Mouse (Mus musculus): ENCODE results near the gene Eif3k.

Eif3k gene

GRCm38 (mm10) chr7:28981651-28982273 is at the start of gene Eif3k, which contains the start of gene Map4k1:
Gene Eif3k (minus strand): TSS chr7:28981864.
Gene Map4k1 (plus strand): TSS chr7:28982050.
- Histone ChIP-seq H3K9me3 (ENCODE audit: low read length) (no peaks in the 10 kb centered on the region), H3K4me1 (replicated peaks; ENCODE audit: low read depth, low read length) (peaks cover 74% of the 10 kb centered on the region), H3K4me3 (replicated peaks; ENCODE audit: low read length) (peak within 1 kb of the TSS; percentile 91), H3K36me3 (ENCODE audit: insufficient read depth, low read length) (peaks cover 42% of the 10 kb centered on the region), H3K27me3 (ENCODE audit: insufficient read depth, low read length) (no peaks in the 10 kb centered on the region)
- no peak for TF ChIP-seq POU5F1 (IDR thresholded peaks at IDR 0.05; ENCODE audit: borderline replicate concordance, low read length)
- no peak for TF ChIP-seq NANOG (IDR thresholded peaks at IDR 0.05; ENCODE audit: borderline replicate concordance, low read length)
- TF ChIP-seq CTCF (conservative IDR thresholded peaks at IDR 0.05; ENCODE audit: low read length) = no peak

GRCm38 (mm10) chr7:29029690-29030656 is 48.3 kb upstream of the Eif3k start:
- Histone ChIP-seq H3K4me3 (replicated peaks; ENCODE audit: low read length) (peak overlapping the region; percentile 3; the same call in 1 of the 2 replicates), H3K36me3 (ENCODE audit: insufficient read depth, low read length) (peaks cover 6% of the 10 kb centered on the region), H3K4me1 (replicated peaks; ENCODE audit: low read depth, low read length) (peaks cover 43% of the 10 kb centered on the region), H3K27me3 (ENCODE audit: insufficient read depth, low read length) (no peaks in the 10 kb centered on the region), H3K9me3 (ENCODE audit: low read length) (no peaks in the 10 kb centered on the region)
- TF ChIP-seq CTCF (conservative IDR thresholded peaks at IDR 0.05; ENCODE audit: low read length) (no peak), NANOG (IDR thresholded peaks at IDR 0.05; ENCODE audit: borderline replicate concordance, low read length) (no peak)

- peaks cover 6% of the 10 kb centered on the region for H3K36me3 ChIP-seq (ENCODE audit: insufficient read depth, low read length)
- H3K9me3 ChIP-seq (ENCODE audit: low read length) = no peaks in the 10 kb centered on the region
- H3K4me3 ChIP-seq (replicated peaks; ENCODE audit: low read length) = peak overlapping the region; percentile 69
- no peak for TF ChIP-seq CTCF (conservative IDR thresholded peaks at IDR 0.05; ENCODE audit: low read length)
- TF ChIP-seq NANOG (IDR thresholded peaks at IDR 0.05; ENCODE audit: borderline replicate concordance, low read length) = no peak
- TF ChIP-seq POU5F1 (IDR thresholded peaks at IDR 0.05; ENCODE audit: borderline replicate concordance, low read length) = no peak
- H3K4me1 ChIP-seq (replicated peaks; ENCODE audit: low read depth, low read length) = peaks cover 53% of the 10 kb centered on the region
- H3K27me3 ChIP-seq (ENCODE audit: insufficient read depth, low read length) = no peaks in the 10 kb centered on the region
These were observed 47.1 kb upstream of the Eif3k start for GRCm38 (mm10) chr7:29028761-29029160.

- peak; percentile 55 for TF ChIP-seq CTCF (conservative IDR thresholded peaks at IDR 0.05; ENCODE audit: low read length)
- TF ChIP-seq NANOG (IDR thresholded peaks at IDR 0.05; ENCODE audit: borderline replicate concordance, low read length) = peak; percentile 21; the same call in 1 of the 2 replicates
- no peak for TF ChIP-seq POU5F1 (IDR thresholded peaks at IDR 0.05; ENCODE audit: borderline replicate concordance, low read length)
- no peaks in the 10 kb centered on the region for H3K9me3 ChIP-seq (ENCODE audit: low read length)
- H3K36me3 ChIP-seq (ENCODE audit: insufficient read depth, low read length) = peaks cover 11% of the 10 kb centered on the region
- peaks cover 60% of the 10 kb centered on the region for H3K4me1 ChIP-seq (replicated peaks; ENCODE audit: low read depth, low read length)
- H3K27me3 ChIP-seq (ENCODE audit: insufficient read depth, low read length) = peaks cover 4% of the 10 kb centered on the region
- H3K4me3 ChIP-seq (replicated peaks; ENCODE audit: low read length) = 0 out of 2 replicates have a peak overlapping the region, but pooled peaks have one; percentile 26
These were observed 45.1 kb upstream of the Eif3k start for GRCm38 (mm10) chr7:29026811-29027210.

GRCm38 (mm10) chr7:29026195-29026594 is 44.5 kb upstream of the Eif3k start:
- H3K4me1 ChIP-seq (replicated peaks; ENCODE audit: low read depth, low read length) = peaks cover 60% of the 10 kb centered on the region
- H3K9me3 ChIP-seq (ENCODE audit: low read length) = no peaks in the 10 kb centered on the region
- no peak for TF ChIP-seq CTCF (conservative IDR thresholded peaks at IDR 0.05; ENCODE audit: low read length)
- no peak for TF ChIP-seq NANOG (IDR thresholded peaks at IDR 0.05; ENCODE audit: borderline replicate concordance, low read length)
- no peak for TF ChIP-seq POU5F1 (IDR thresholded peaks at IDR 0.05; ENCODE audit: borderline replicate concordance, low read length)

GRCm38 (mm10) chr7:29025566-29025965 is 43.9 kb upstream of the Eif3k start:
- Histone ChIP-seq H3K4me1 (replicated peaks; ENCODE audit: low read depth, low read length) (peaks cover 60% of the 10 kb centered on the region), H3K9me3 (ENCODE audit: low read length) (no peaks in the 10 kb centered on the region), H3K4me3 (replicated peaks; ENCODE audit: low read length) (no peak overlapping the region), H3K36me3 (ENCODE audit: insufficient read depth, low read length) (peaks cover 7% of the 10 kb centered on the region), H3K27me3 (ENCODE audit: insufficient read depth, low read length) (peaks cover 13% of the 10 kb centered on the region)
- TF ChIP-seq POU5F1 (IDR thresholded peaks at IDR 0.05; ENCODE audit: borderline replicate concordance, low read length) (no peak), NANOG (IDR thresholded peaks at IDR 0.05; ENCODE audit: borderline replicate concordance, low read length) (no peak), CTCF (conservative IDR thresholded peaks at IDR 0.05; ENCODE audit: low read length) (no peak)

More at GRCm38 (mm10) chr7:29026195-29026594, 44.5 kb upstream of the Eif3k start:
- H3K27me3 ChIP-seq (ENCODE audit: insufficient read depth, low read length) = peaks cover 7% of the 10 kb centered on the region
- peak overlapping the region; percentile 26; the same call in 1 of the 2 replicates for H3K4me3 ChIP-seq (replicated peaks; ENCODE audit: low read length)
- peaks cover 11% of the 10 kb centered on the region for H3K36me3 ChIP-seq (ENCODE audit: insufficient read depth, low read length)

GRCm38 (mm10) chr7:29023514-29023913 is 41.9 kb upstream of the Eif3k start:
- peaks cover 5% of the 10 kb centered on the region; the same call in 1 of the 2 replicates for H3K36me3 ChIP-seq (ENCODE audit: insufficient read depth, low read length)
- peaks cover 54% of the 10 kb centered on the region for H3K4me1 ChIP-seq (replicated peaks; ENCODE audit: low read depth, low read length)
- peaks cover 31% of the 10 kb centered on the region for H3K27me3 ChIP-seq (ENCODE audit: insufficient read depth, low read length)
- peak overlapping the region; percentile 57 for H3K4me3 ChIP-seq (replicated peaks; ENCODE audit: low read length)
- TF ChIP-seq CTCF (conservative IDR thresholded peaks at IDR 0.05; ENCODE audit: low read length) = no peak
- no peak for TF ChIP-seq NANOG (IDR thresholded peaks at IDR 0.05; ENCODE audit: borderline replicate concordance, low read length)
- no peak for TF ChIP-seq POU5F1 (IDR thresholded peaks at IDR 0.05; ENCODE audit: borderline replicate concordance, low read length)
- H3K9me3 ChIP-seq (ENCODE audit: low read length) = no peaks in the 10 kb centered on the region

GRCm38 (mm10) chr7:29022479-29022878 is 40.8 kb upstream of the Eif3k start:
- peaks cover 5% of the 10 kb centered on the region; the same call in 1 of the 2 replicates for H3K36me3 ChIP-seq (ENCODE audit: insufficient read depth, low read length)
- peaks cover 42% of the 10 kb centered on the region for H3K27me3 ChIP-seq (ENCODE audit: insufficient read depth, low read length)
- H3K4me3 ChIP-seq (replicated peaks; ENCODE audit: low read length) = peak overlapping the region; percentile 57
- peaks cover 62% of the 10 kb centered on the region for H3K4me1 ChIP-seq (replicated peaks; ENCODE audit: low read depth, low read length)
- TF ChIP-seq POU5F1 (IDR thresholded peaks at IDR 0.05; ENCODE audit: borderline replicate concordance, low read length) (no peak), CTCF (conservative IDR thresholded peaks at IDR 0.05; ENCODE audit: low read length) (no peak), NANOG (IDR thresholded peaks at IDR 0.05; ENCODE audit: borderline replicate concordance, low read length) (no peak)
- H3K9me3 ChIP-seq (ENCODE audit: low read length) = no peaks in the 10 kb centered on the region
